Mouse (Mus musculus) T-helper 1 cell (primary cell): ENCODE results near the gene Pald1.

ENCODE experiments used
- in situ Hi-C: fragments of 300-600 bp; cut with MboI, MseI; formaldehyde crosslinking; loops from one replicate; pipeline ENCODE4 v1.15.1; 2025; ENCODE audit warnings: high pct_unique_total_duplicates

Pald1 gene

GRCm38 (mm10) chr10:61383021-61383714, at the start of gene Pald1:
TSS of gene Pald1 (minus strand) at chr10:61383530.
- in situ Hi-C loops = no loop called here

GRCm38 (mm10) chr10:61431375-61431774, 48.0 kb upstream of the Pald1 start:
- in situ Hi-C loops = no loop called here

GRCm38 (mm10) chr10:61429043-61429442, 45.7 kb upstream of the Pald1 start:
- in situ Hi-C loops = no loop called here

GRCm38 (mm10) chr10:61428416-61428815, 45.1 kb upstream of the Pald1 start:
- in situ Hi-C loops = no loop called here

- in situ Hi-C loops = no loop called here
Observed at GRCm38 (mm10) chr10:61427951-61428350, 44.6 kb upstream of the Pald1 start.

GRCm38 (mm10) chr10:61426251-61426757, 43.0 kb upstream of the Pald1 start:
- in situ Hi-C loops = no loop called here

- in situ Hi-C loops = no loop called here
Observed at GRCm38 (mm10) chr10:61425047-61425446, 41.7 kb upstream of the Pald1 start.

GRCm38 (mm10) chr10:61424500-61424899, 41.2 kb upstream of the Pald1 start:
- in situ Hi-C loops = no loop called here

GRCm38 (mm10) chr10:61423289-61423688, 40.0 kb upstream of the Pald1 start:
- in situ Hi-C loops = no loop called here

GRCm38 (mm10) chr10:61422861-61423260, 39.5 kb upstream of the Pald1 start:
- in situ Hi-C loops = no loop called here

GRCm38 (mm10) chr10:61420011-61420410, 36.7 kb upstream of the Pald1 start:
- in situ Hi-C loops = no loop called here

- in situ Hi-C loops = no loop called here
Observed at GRCm38 (mm10) chr10:61419146-61419545, 35.8 kb upstream of the Pald1 start.

- in situ Hi-C loops = no loop called here
Observed at GRCm38 (mm10) chr10:61418131-61418900, 35.0 kb upstream of the Pald1 start.

- in situ Hi-C loops = no loop called here
Observed at GRCm38 (mm10) chr10:61417672-61418071, 34.3 kb upstream of the Pald1 start, which contains the start of gene Nodal. TSS of gene Nodal (plus strand) at chr10:61417972.

GRCm38 (mm10) chr10:61417046-61417445, 33.7 kb upstream of the Pald1 start:
- in situ Hi-C loops = no loop called here

GRCm38 (mm10) chr10:61416561-61416960, 33.2 kb upstream of the Pald1 start:
- in situ Hi-C loops = no loop called here

- in situ Hi-C loops = no loop called here
Observed at GRCm38 (mm10) chr10:61415890-61416289, 32.6 kb upstream of the Pald1 start.

GRCm38 (mm10) chr10:61415240-61415639, 31.9 kb upstream of the Pald1 start:
- in situ Hi-C loops = no loop called here

GRCm38 (mm10) chr10:61412910-61413625, 29.7 kb upstream of the Pald1 start:
- in situ Hi-C loops = loop anchor here (5.0 kb wide), 1 partner anchor 71 kb away; no protein-coding TSS in a partner anchor

- in situ Hi-C loops = loop anchor here (5.0 kb wide), 1 partner anchor 68 kb away; no protein-coding TSS in a partner anchor
Observed at GRCm38 (mm10) chr10:61410193-61410592, 26.9 kb upstream of the Pald1 start.

- in situ Hi-C loops = loop anchor here (5.0 kb wide), 1 partner anchor 67 kb away; no protein-coding TSS in a partner anchor
Observed at GRCm38 (mm10) chr10:61409776-61410175, 26.4 kb upstream of the Pald1 start.

- in situ Hi-C loops = no loop called here
Observed at GRCm38 (mm10) chr10:61405958-61406357, 22.6 kb upstream of the Pald1 start.
